Mouse (Mus musculus) neural tube, embryonic 13.5 days (tissue): Measurements from ENCODE around the gene Faap20. TPM values are rescaled to one million over a fixed set of nuclear protein-coding genes. Genes with fewer than 3 reads are reported as not detected.

Experiments
- ATAC-seq: fragments of 200-750 bp; cut with Nextera tagmentation; 2 replicates; pipeline ENCODE4 v1.8.0; 2017; ENCODE audit warnings: low read depth, mild to moderate bottlenecking, moderate TSS enrichment, moderate library complexity
- H3K27ac ChIP-seq: fragments of 300-500 bp; sonication (generic); replicated peaks from 2 replicates; pipeline ENCODE4 v1.5.1; 2015; ENCODE audit warnings: moderate library complexity, mild to moderate bottlenecking, inconsistent platforms
- H3K27me3 ChIP-seq: fragments of 300-500 bp; sonication (generic); 2 replicates; pipeline ENCODE4 v1.6.1; 2015; ENCODE audit warnings: mild to moderate bottlenecking, inconsistent platforms
- H3K36me3 ChIP-seq: fragments of 300-500 bp; sonication (generic); 2 replicates; pipeline ENCODE4 v1.6.1; 2015; ENCODE audit warnings: mild to moderate bottlenecking, inconsistent platforms
- H3K4me1 ChIP-seq: fragments of 300-500 bp; sonication (generic); replicated peaks from 2 replicates; pipeline ENCODE4 v1.6.1; 2015; ENCODE audit warnings: inconsistent platforms
- H3K4me2 ChIP-seq: fragments of 300-500 bp; sonication (generic); 2 replicates; pipeline ENCODE4 v1.6.1; 2015; ENCODE audit warnings: inconsistent platforms, mild to moderate bottlenecking, moderate library complexity
- H3K4me3 ChIP-seq: fragments of 300-500 bp; sonication (generic); 2 replicates; pipeline ENCODE4 v1.5.1; 2015; ENCODE audit warnings: mild to moderate bottlenecking, inconsistent platforms
- H3K9ac ChIP-seq: fragments of 300-500 bp; sonication (generic); 2 replicates; pipeline ENCODE4 v1.6.1; 2015; ENCODE audit warnings: moderate library complexity, mild to moderate bottlenecking, inconsistent platforms
- H3K9me3 ChIP-seq: fragments of 300-500 bp; sonication (generic); 2 replicates; pipeline ENCODE4 v1.6.1; 2016; ENCODE audit warnings: inconsistent platforms
- WGBS: fragments of 180-500 bp; shearing (Covaris S2); methylation state at CpG from one replicate; pipeline ENCODE4 v1.1.7; 2015; 5-methylcytosine and 5-hydroxymethylcytosine counted together
- polyA plus RNA-seq: library from polyadenylated mRNA; unstranded; fragments of >200 nt; fragmentation: Nextera tagmentation; extraction: Ambion mirVana; gene quantifications from 2 replicates; pipeline ENCODE4 v1.2.1, GENCODE M21; 2015

The Faap20 gene
- 76.3 and 84.2 TPM in 2 replicates for polyA plus RNA-seq

DNA sequence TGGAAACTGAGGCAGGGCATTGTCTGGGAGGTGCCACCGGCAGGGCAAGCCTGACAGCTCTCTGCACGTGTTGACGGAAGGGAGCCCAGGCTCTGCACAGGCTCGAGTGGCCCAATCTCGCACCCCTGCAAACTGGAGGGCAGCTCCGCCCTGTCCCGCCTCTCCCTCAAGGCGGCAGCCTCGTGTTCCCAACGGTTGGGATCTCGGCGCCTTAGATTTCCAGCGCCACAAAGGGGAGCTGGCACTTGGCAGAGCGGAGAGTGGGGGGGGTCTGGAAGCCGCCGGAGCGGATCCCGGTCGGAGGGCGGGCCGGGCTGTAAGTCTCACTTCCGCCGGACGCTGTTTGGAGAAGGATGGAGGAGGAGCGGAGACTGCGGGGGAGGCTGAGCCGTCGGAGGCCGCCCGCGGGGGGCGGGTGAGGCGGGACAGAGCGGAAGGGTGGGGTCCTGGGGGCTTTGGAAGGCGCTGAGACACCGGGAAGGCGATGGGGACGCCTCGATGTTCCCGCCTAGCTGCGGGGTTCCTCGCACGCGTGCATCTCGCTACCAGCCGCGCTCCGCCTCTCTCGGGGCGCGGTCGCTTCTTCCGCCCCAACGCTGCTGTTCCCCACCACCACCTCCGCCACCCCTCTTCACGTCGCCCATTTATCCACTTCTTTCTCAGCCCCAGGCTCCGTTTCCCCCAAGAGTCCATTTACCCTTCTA lies at the start of gene Faap20:
Faap20 (plus strand) TSS at position 155 of the 704 bp plus-strand sequence.
- Histone ChIP-seq H3K4me3 (peak within 1 kb of the TSS; percentile 66), H3K27ac (peak within 1 kb of the TSS; percentile 99), H3K4me2 (peak within 1 kb of the TSS; percentile 97), H3K9ac (peak within 1 kb of the TSS; percentile 89), H3K4me1 (peaks cover 48% of the 10 kb centered on the region), H3K9me3 (no peaks in the 10 kb centered on the region), H3K27me3 (no peaks in the 10 kb centered on the region), H3K36me3 (peaks cover 13% of the 10 kb centered on the region)
- peak; percentile 90 for ATAC-seq
- WGBS, result 0% methylated on average over 39 of the region's 58 CpGs

DNA sequence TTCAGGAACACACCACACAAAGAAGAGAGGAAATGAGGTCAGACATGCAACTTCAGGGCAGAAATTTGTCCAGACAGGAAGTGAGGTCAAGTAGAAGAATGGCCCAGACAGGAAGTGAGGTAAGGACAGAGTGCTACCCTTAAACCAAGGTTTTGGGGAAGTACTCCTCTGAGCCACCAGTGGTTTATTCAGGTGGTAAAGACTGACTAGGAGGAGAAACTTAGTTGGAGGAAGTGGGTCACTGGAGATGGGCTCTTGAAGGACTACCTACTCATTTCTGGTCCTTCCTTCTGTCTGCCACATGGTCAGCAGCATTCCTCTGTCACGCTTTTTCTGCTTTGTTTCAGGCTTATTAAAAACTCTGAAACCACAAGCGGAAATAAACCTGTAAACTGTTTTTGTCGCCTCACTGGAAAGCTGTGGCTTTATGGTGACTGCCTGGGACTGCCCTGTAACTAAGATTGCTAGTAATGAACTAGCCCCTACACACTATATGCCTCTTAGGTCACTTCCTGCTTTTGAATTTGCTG lies 48.7 kb upstream of the Faap20 start:
- Histone ChIP-seq H3K9me3 (no peaks in the 10 kb centered on the region), H3K36me3 (no peaks in the 10 kb centered on the region), H3K4me3 (no peak overlapping the region), H3K4me2 (no peak overlapping the region), H3K27ac (no peak overlapping the region), H3K4me1 (peaks cover 86% of the 10 kb centered on the region), H3K27me3 (no peaks in the 10 kb centered on the region), H3K9ac (no peak overlapping the region)
- no peak for ATAC-seq
- 83% methylated on average over 3 of the region's 3 CpGs for WGBS

DNA sequence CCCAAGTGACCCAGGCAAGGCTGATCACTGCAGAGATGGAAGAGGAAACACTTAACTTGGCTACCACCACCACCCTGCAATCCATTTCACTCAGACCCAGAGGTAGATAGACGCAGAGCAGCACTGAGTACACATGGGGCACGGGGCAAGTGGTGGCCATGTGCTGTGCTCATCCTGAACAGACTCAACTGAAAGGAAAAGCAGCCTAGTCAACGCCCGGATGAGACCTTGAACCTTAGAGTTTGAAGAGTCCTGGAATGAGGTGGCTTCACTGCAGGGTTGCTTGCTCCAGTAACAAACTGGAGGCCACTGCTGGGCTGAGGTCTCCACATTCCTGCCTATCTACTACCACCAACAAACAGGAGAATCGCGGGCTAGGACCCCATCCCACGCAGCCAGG lies 47.8 kb upstream of the Faap20 start:
- Histone ChIP-seq H3K4me1 (peaks cover 84% of the 10 kb centered on the region), H3K4me3 (no peak overlapping the region), H3K27ac (no peak overlapping the region), H3K36me3 (no peaks in the 10 kb centered on the region), H3K27me3 (no peaks in the 10 kb centered on the region), H3K4me2 (no peak overlapping the region), H3K9me3 (no peaks in the 10 kb centered on the region), H3K9ac (no peak overlapping the region)
- no peak for ATAC-seq
- WGBS, result 89% methylated on average over 7 of the region's 7 CpGs

DNA sequence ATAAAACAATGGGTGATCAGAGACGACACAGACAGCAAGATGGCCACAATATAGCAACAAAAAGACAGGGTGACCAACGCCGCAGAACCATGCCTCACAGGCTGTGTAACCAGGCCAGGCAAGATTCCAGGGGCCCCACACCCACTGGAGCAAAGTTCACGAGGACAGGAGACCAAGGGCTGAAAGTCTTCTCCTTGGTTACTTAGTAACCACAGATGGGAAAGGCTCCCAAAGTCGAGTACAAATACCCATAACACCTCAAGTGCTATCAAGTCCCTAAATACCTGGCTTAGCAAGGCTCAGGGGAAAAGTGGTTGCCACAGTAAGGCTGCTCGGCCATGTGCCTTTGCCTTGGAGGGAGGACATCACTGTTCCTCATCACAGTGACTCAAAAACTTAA lies 43.7 kb upstream of the Faap20 start:
- H3K27me3 ChIP-seq, result no peaks in the 10 kb centered on the region
- no peak overlapping the region for H3K4me3 ChIP-seq
- H3K9me3 ChIP-seq, result no peaks in the 10 kb centered on the region
- 0 out of 2 replicates have a peak, but pooled peaks cover 8% of the 10 kb centered on the region for H3K36me3 ChIP-seq
- no peak overlapping the region for H3K27ac ChIP-seq
- WGBS, result 56% methylated on average over 6 of the region's 6 CpGs
- ATAC-seq, result no peak
- H3K9ac ChIP-seq, result no peak overlapping the region
- H3K4me1 ChIP-seq, result peaks cover 76% of the 10 kb centered on the region
- H3K4me2 ChIP-seq, result no peak overlapping the region

DNA sequence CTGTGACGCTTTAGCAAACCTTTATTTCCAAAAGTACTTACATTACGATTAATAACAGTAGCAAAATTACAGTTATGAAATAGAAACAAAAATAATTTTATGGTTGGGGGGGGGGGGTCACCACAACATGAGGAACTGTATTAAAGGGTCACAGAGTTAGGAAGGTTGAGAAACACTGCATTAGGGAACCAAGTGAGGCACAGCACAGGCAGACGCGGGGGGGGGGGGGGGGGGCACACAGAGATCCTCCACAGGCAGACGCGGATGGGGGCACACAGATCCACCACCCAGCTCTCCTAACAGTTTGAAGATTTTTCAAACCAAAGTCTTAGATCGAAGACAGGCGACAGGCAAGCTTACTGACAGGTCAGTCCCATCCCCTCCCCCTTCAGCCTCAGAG lies 43.1 kb upstream of the Faap20 start:
- peaks cover 71% of the 10 kb centered on the region for H3K4me1 ChIP-seq
- H3K27me3 ChIP-seq, result no peaks in the 10 kb centered on the region
- H3K9ac ChIP-seq, result no peak overlapping the region
- 0 out of 2 replicates have a peak, but pooled peaks cover 10% of the 10 kb centered on the region for H3K36me3 ChIP-seq
- no peak overlapping the region for H3K4me2 ChIP-seq
- H3K4me3 ChIP-seq, result no peak overlapping the region
- 80% methylated on average over 8 of the region's 8 CpGs for WGBS
- no peaks in the 10 kb centered on the region for H3K9me3 ChIP-seq
- H3K27ac ChIP-seq, result no peak overlapping the region
- ATAC-seq, result no peak

DNA sequence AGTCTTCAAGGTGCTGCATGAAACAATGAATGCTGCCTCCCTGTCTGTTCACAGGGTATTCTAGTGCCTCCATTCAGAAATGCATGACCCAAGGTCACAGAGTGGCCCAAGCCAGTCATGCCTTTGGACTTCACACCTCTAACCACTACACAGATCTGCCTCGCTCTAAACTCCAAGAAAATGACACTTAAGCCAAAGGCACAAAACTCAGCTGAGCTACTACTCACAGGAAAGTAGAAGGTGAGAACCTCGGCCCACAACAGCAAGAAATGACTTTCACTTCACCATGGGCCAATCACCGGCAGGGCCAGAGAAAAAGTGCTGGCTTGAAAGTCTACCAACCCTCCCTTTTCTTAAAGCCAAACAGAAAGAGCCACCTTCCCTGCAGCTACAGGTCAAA lies 41.8 kb upstream of the Faap20 start:
- no peaks in the 10 kb centered on the region for H3K9me3 ChIP-seq
- H3K27me3 ChIP-seq, result no peaks in the 10 kb centered on the region
- no peak overlapping the region for H3K9ac ChIP-seq
- H3K36me3 ChIP-seq, result 0 out of 2 replicates have a peak, but pooled peaks cover 10% of the 10 kb centered on the region
- peaks cover 73% of the 10 kb centered on the region for H3K4me1 ChIP-seq
- H3K4me3 ChIP-seq, result no peak overlapping the region
- H3K4me2 ChIP-seq, result no peak overlapping the region
- 75% methylated on average over 3 of the region's 3 CpGs for WGBS
- no peak for ATAC-seq
- no peak overlapping the region for H3K27ac ChIP-seq

DNA sequence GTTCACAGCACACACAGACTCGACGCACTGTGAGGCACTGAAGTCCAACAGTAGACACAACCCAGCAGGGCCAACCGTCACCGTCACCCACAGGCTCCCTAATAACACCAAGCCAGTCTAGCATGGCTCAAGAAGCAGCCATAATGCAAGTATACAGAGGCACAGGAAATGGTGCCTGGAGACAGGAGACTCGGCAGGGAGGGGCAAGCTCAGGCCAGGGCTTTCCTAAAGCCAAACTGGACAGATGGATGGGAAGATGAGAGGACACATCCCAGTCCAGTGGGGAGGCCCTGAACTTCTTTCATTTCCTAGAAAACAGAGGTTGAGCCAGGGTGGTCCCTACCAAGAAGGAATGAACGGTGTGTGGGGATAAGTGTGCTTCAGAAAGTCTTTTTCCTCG lies 41.0 kb upstream of the Faap20 start:
- Histone ChIP-seq H3K36me3 (0 out of 2 replicates have a peak, but pooled peaks cover 10% of the 10 kb centered on the region), H3K27me3 (no peaks in the 10 kb centered on the region), H3K9me3 (no peaks in the 10 kb centered on the region), H3K4me3 (no peak overlapping the region), H3K9ac (no peak overlapping the region; the same call in 1 of the 2 replicates), H3K27ac (no peak overlapping the region), H3K4me1 (peaks cover 73% of the 10 kb centered on the region), H3K4me2 (no peak overlapping the region)
- no peak for ATAC-seq
- 52% methylated on average over 7 of the region's 7 CpGs for WGBS

DNA sequence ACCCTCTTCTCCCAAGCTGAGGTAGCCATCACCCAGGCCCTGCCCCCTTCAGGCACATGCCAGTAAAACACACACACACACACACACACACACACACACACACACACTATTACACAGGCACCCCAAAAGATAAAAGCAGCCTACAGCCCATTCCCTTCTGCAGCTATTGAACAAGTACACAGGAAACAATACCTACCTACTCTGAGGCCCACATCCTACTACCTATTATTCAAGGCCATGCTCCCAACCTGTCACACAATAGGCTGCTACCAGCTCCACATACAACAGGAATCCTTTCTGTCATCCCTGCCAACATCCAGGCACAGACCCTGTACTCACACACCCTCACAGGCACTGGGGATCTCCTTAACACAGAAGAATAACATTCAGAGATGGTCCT lies 40.5 kb upstream of the Faap20 start:
- H3K27me3 ChIP-seq, result no peaks in the 10 kb centered on the region
- H3K36me3 ChIP-seq, result 0 out of 2 replicates have a peak, but pooled peaks cover 10% of the 10 kb centered on the region
- H3K4me3 ChIP-seq, result no peak overlapping the region
- no peaks in the 10 kb centered on the region for H3K9me3 ChIP-seq
- no peak for ATAC-seq
- no peak overlapping the region for H3K4me2 ChIP-seq
- no peak overlapping the region for H3K27ac ChIP-seq
- H3K9ac ChIP-seq, result no peak overlapping the region
- H3K4me1 ChIP-seq, result peaks cover 76% of the 10 kb centered on the region

DNA sequence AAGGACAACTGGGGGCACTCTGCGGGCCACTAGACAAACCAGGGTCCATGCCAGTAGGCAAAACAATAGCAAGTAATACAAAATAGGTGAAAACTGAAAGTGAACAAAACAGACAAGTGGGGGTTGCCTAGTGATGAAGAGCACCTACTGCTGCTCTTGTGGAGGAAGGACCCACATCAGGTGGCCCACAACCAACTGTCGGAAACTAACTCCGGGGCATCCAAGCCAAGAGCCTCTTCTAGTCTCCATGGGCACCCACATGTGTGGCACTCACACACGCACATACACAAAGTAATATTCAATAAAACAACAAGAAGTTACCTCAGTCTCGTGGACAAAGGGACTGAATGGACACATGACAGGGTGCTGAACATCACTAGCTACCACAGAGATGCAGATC lies 40.1 kb upstream of the Faap20 start:
- 90% methylated on average over 5 of the region's 5 CpGs for WGBS
- Histone ChIP-seq H3K27me3 (no peaks in the 10 kb centered on the region), H3K4me1 (peaks cover 80% of the 10 kb centered on the region), H3K27ac (no peak overlapping the region), H3K9ac (no peak overlapping the region), H3K36me3 (0 out of 2 replicates have a peak, but pooled peaks cover 10% of the 10 kb centered on the region), H3K4me3 (no peak overlapping the region), H3K9me3 (no peaks in the 10 kb centered on the region), H3K4me2 (no peak overlapping the region)
- no peak for ATAC-seq

DNA sequence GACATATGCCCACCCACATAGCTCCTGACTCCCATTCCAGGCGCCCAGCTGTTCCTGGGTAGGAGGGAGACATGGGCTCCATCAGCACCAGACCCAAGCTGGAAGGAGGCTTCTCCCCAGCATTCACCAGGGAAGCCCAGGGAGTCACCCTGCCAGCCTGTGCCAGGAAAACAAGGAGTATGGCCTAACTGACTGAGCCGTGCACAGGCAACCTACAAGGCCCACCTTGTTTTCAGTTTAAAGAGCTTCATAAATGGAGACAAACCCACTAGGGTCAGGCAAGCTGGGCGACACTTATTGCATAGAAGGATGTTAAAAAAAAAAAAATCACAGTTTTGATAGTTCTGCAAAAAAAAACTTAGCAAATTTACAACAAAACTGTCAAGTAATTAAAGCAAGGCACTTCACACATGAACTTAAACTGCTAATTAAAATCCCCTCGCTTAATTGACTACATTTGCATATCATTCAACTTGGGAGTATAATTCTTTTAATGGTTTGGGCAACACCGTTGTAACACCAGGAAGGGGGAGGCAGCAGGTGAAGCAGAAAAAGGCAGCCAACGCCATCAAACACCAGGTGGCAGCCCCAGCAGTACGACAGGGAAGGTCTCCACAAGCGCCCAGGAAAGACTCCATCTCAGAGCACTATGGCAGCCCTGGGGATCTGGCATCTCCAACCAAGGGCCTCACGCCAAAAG lies 36.4 kb upstream of the Faap20 start:
- ATAC-seq, result peak; percentile 50; the same call in 1 of the 2 replicates
- peak overlapping the region; percentile 100; the same call in 1 of the 2 replicates for H3K4me2 ChIP-seq
- H3K4me1 ChIP-seq, result peaks cover 86% of the 10 kb centered on the region
- H3K9ac ChIP-seq, result 0 out of 2 replicates have a peak overlapping the region, but pooled peaks have one; percentile 52
- no peak overlapping the region for H3K4me3 ChIP-seq
- 45% methylated on average over 9 of the region's 9 CpGs for WGBS
- no peaks in the 10 kb centered on the region for H3K9me3 ChIP-seq
- H3K27me3 ChIP-seq, result no peaks in the 10 kb centered on the region
- H3K27ac ChIP-seq, result peak overlapping the region; percentile 79
- H3K36me3 ChIP-seq, result 0 out of 2 replicates have a peak, but pooled peaks cover 10% of the 10 kb centered on the region

DNA sequence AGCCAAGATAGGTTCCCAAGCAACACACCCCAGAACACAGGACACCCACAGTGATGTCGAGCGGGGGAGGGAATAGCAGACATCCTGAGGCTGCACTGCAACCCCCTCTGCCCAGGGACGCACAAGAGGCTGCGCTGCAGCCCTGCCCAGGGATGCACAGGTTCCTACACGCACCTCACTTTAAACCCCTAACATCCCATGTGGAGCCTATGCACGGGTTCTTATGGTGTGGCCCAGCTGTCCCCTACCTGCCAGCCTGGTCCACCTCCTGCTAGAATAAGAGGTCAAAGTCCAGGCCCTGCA lies 35.9 kb upstream of the Faap20 start:
- ATAC-seq, result peak; percentile 26; the same call in 1 of the 2 replicates

DNA sequence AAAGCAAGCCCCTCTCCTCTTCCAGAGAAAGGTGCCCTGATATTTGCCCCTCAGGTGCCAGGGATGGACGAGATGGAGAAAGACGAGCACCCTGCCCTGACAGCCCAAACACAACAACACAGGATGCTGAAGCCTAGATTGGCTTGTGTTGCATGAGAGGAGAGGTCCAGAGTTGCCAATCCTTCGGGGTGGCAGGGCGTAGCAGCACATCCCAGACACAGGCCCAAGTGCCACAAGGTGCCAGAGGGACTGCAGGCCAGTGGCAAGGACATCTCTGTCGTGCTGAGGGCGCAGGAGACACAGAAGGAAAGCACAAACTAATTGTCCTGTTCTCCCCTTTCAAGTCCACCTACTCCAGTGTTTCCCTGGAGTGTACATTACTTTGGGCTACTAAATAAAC lies 35.4 kb upstream of the Faap20 start:
- H3K27ac ChIP-seq, result peak overlapping the region; percentile 79
- ATAC-seq, result no peak
- H3K27me3 ChIP-seq, result no peaks in the 10 kb centered on the region

More for the DNA sequence above, 35.9 kb upstream of the Faap20 start:
- 0 out of 2 replicates have a peak, but pooled peaks cover 10% of the 10 kb centered on the region for H3K36me3 ChIP-seq
- H3K4me2 ChIP-seq, result peak overlapping the region; percentile 100
- peaks cover 86% of the 10 kb centered on the region for H3K4me1 ChIP-seq
- H3K27ac ChIP-seq, result peak overlapping the region; percentile 79
- H3K9me3 ChIP-seq, result no peaks in the 10 kb centered on the region
- no peak overlapping the region for H3K4me3 ChIP-seq
- peak overlapping the region; percentile 52; the same call in 1 of the 2 replicates for H3K9ac ChIP-seq
- 67% methylated on average over 6 of the region's 6 CpGs for WGBS
- no peaks in the 10 kb centered on the region for H3K27me3 ChIP-seq

More for the DNA sequence above, 35.4 kb upstream of the Faap20 start:
- Histone ChIP-seq H3K4me3 (no peak overlapping the region), H3K9ac (peak overlapping the region; percentile 52), H3K9me3 (no peaks in the 10 kb centered on the region), H3K4me2 (peak overlapping the region; percentile 100), H3K4me1 (peaks cover 86% of the 10 kb centered on the region), H3K36me3 (0 out of 2 replicates have a peak, but pooled peaks cover 10% of the 10 kb centered on the region)
- WGBS, result 64% methylated on average over 6 of the region's 6 CpGs
